Mouse (Mus musculus) central nervous system, embryonic 11.5 days (tissue): Measurements from ENCODE around the gene Klk1b3. TPM values are rescaled to one million over a fixed set of nuclear protein-coding genes. Genes with fewer than 3 reads are reported as not detected.

ENCODE experiments used
- polyA plus RNA-seq: library from polyadenylated mRNA; depleted of rRNA; stranded (reverse); fragments of >200 nt; gene quantifications from 2 replicates; pipeline ENCODE4 v1.2.3, GENCODE M21; 2012; rRNA removed

Gene Klk1b3
- not detected in 2 replicates for polyA plus RNA-seq

GRCm38 (mm10) chr7:44197891-44198290 is at the start of gene Klk1b3:
TSS of gene Klk1b3 (plus strand) at chr7:44198191.

GRCm38 (mm10) chr7:44187936-44188335 is 10.1 kb upstream of the Klk1b3 start, which contains the start of gene Klk1b24:
TSS of gene Klk1b24 (plus strand) at chr7:44188236.

GRCm38 (mm10) chr7:44207135-44207534 is 9.1 kb downstream of the Klk1b3 start, which contains the start of gene Klk1b4:
TSS of gene Klk1b4 (plus strand) at chr7:44207435.

GRCm38 (mm10) chr7:44215645-44216044 is 17.7 kb downstream of the Klk1b3 start, which contains the start of gene Klk1b5:
TSS of gene Klk1b5 (plus strand) at chr7:44215945.

GRCm38 (mm10) chr7:44225076-44225475 is 27.1 kb downstream of the Klk1b3 start, which contains the start of gene Klk1:
TSS of gene Klk1 (plus strand) at chr7:44225360.

GRCm38 (mm10) chr7:44235909-44236308 is 37.9 kb downstream of the Klk1b3 start, which contains the start of gene Gm36864:
TSS of gene Gm36864 (plus strand) at chr7:44236177.

GRCm38 (mm10) chr7:44246055-44246983 is 48.3 kb downstream of the Klk1b3 start, which contains the start of the genes 1700028J19Rik and 2410002F23Rik:
TSS of gene 1700028J19Rik (minus strand) at chr7:44246695.
TSS of gene 2410002F23Rik (plus strand) at chr7:44246722.

Other genes starting within 250 kb of the Klk1b3 start
- not detected in 2 replicates for gene Klk1b8, start 247.5 kb upstream of the Klk1b3 start, polyA plus RNA-seq
- not detected in 2 replicates for gene Klk1b1, start 231.4 kb upstream of the Klk1b3 start, polyA plus RNA-seq
- gene Klk1b9, start 222.1 kb upstream of the Klk1b3 start, polyA plus RNA-seq: not detected in 2 replicates
- not detected in 2 replicates for gene Klk1b11, start 202.3 kb upstream of the Klk1b3 start, polyA plus RNA-seq
- not detected in 2 replicates for gene Klk1b26, start 186.0 kb upstream of the Klk1b3 start, polyA plus RNA-seq
- not detected in 2 replicates for gene Klk1b27, start 145.9 kb upstream of the Klk1b3 start, polyA plus RNA-seq
- gene Klk1b21, start 95.9 kb upstream of the Klk1b3 start, polyA plus RNA-seq: not detected in 2 replicates
- gene Klk1b22, start 85.5 kb upstream of the Klk1b3 start, polyA plus RNA-seq: not detected in 2 replicates
- gene Klk1b16, start 61.4 kb upstream of the Klk1b3 start, polyA plus RNA-seq: not detected in 2 replicates
- 0.07 and 0.10 TPM in 2 replicates for gene Klk1b24, start 10.0 kb upstream of the Klk1b3 start, polyA plus RNA-seq
- gene Klk1b4, start 9.2 kb downstream of the Klk1b3 start, polyA plus RNA-seq: not detected in 2 replicates
- gene Klk1b5, start 17.8 kb downstream of the Klk1b3 start, polyA plus RNA-seq: not detected in 2 replicates
- 0.17 TPM in 1 of 2 replicates, not detected in the other for gene Klk1, start 27.2 kb downstream of the Klk1b3 start, polyA plus RNA-seq
- gene Gm36864, start 38.0 kb downstream of the Klk1b3 start, polyA plus RNA-seq: not detected in 2 replicates
- 0.86 and 1.6 TPM in 2 replicates for gene 1700028J19Rik, start 48.5 kb downstream of the Klk1b3 start, polyA plus RNA-seq
- 151 and 244 TPM in 2 replicates for gene 2410002F23Rik, start 48.5 kb downstream of the Klk1b3 start, polyA plus RNA-seq
- not detected in 2 replicates for gene Acp4, start 59.2 kb downstream of the Klk1b3 start, polyA plus RNA-seq
- gene Gm15517, start 63.3 kb downstream of the Klk1b3 start, polyA plus RNA-seq: 0.78 TPM in 1 of 2 replicates, not detected in the other
- 1.2 and 1.5 TPM in 2 replicates for gene Clec11a, start 108.7 kb downstream of the Klk1b3 start, polyA plus RNA-seq
- gene Shank1, start 112.1 kb downstream of the Klk1b3 start, polyA plus RNA-seq: 7.0 and 8.0 TPM in 2 replicates
- 1.9 and 2.4 TPM in 2 replicates for gene Syt3, start 185.9 kb downstream of the Klk1b3 start, polyA plus RNA-seq
- gene 1700008O03Rik, start 187.6 kb downstream of the Klk1b3 start, polyA plus RNA-seq: 2.5 and 6.3 TPM in 2 replicates
- gene Lrrc4b, start 230.8 kb downstream of the Klk1b3 start, polyA plus RNA-seq: 62.6 and 90.8 TPM in 2 replicates